Mouse (Mus musculus) bone marrow macrophage, adult 2 months (primary cell): ENCODE results near the gene Clec1a. TPM values are rescaled to one million over a fixed set of nuclear protein-coding genes. Genes with fewer than 3 reads are reported as not detected.
A peak's percentile ranks its signal among the peaks of the same experiment; 100 is the strongest.

Source experiments
- H3K27ac ChIP-seq: 2 replicates; pipeline ENCODE4 v1.5.1; 2012; ENCODE audit warnings: low read depth, low read length; ENCODE audit not compliant: insufficient read depth
- H3K4me1 ChIP-seq: 2 replicates; pipeline ENCODE4 v1.6.1; 2012; ENCODE audit warnings: low read length; ENCODE audit not compliant: control insufficient read depth, insufficient read depth
- H3K4me3 ChIP-seq: 2 replicates; pipeline ENCODE4 v1.5.1; 2012; ENCODE audit warnings: mild to moderate bottlenecking, low read length, moderate library complexity; ENCODE audit not compliant: insufficient read depth
- CTCF ChIP-seq: IDR thresholded peaks from 2 replicates; pipeline ENCODE4 v1.5.1; 2012; ENCODE audit warnings: low read depth, mild to moderate bottlenecking, low read length, moderate library complexity
- POLR2A ChIP-seq: IDR thresholded peaks from 2 replicates; pipeline ENCODE4 v1.6.1; 2012; ENCODE audit warnings: mild to moderate bottlenecking, low read depth, low read length, borderline replicate concordance
- polyA plus RNA-seq: library from polyadenylated mRNA; stranded (reverse); fragments of >200 nt; gene quantifications from 2 replicates; pipeline ENCODE4 v1.2.4, GENCODE M21; 2012; ENCODE audit not compliant: missing spikeins, insufficient read depth, insufficient read length

Gene Clec1a
- polyA plus RNA-seq, 1 experiment = 0.46 TPM

- no peak overlapping the region for H3K27ac ChIP-seq
- peaks cover 22% of the 10 kb centered on the region for H3K4me1 ChIP-seq
- TF ChIP-seq POLR2A = no peak
- no peak for TF ChIP-seq CTCF
- H3K4me3 ChIP-seq = no peak overlapping the region
These were observed 13.8 kb downstream of the Clec1a start for GRCm38 (mm10) chr6:129438033-129438432.

- Histone ChIP-seq H3K27ac (peak overlapping the region; percentile 12; the same call in 1 of the 2 replicates), H3K4me3 (no peak overlapping the region), H3K4me1 (peaks cover 16% of the 10 kb centered on the region)
- TF ChIP-seq POLR2A = no peak
These were observed 15.8 kb downstream of the Clec1a start for GRCm38 (mm10) chr6:129436025-129436424.

DNA sequence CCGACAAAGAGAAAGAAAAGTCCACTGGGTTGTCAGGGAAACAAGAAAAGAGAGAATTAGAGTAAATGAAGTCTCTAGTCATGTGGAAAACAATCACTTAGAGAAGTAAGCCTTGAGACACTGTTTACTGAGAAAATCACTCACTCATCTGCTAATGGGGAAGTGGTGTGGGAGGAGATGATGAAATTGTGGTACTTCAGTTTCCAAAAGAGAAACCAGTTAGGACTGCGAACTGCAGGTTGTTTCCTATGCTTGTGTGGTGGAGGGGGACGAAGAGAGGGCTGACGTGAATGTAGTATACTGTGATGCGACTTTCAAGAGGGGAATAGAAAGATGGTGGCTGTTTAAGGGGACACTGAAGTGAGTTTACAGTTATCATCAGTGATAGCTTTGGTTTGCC, 17.6 kb downstream of the Clec1a start:
- H3K4me3 ChIP-seq = peak overlapping the region; percentile 17
- no peak overlapping the region for H3K27ac ChIP-seq
- H3K4me1 ChIP-seq = peaks cover 16% of the 10 kb centered on the region
- TF ChIP-seq CTCF (no peak), POLR2A (no peak)

DNA sequence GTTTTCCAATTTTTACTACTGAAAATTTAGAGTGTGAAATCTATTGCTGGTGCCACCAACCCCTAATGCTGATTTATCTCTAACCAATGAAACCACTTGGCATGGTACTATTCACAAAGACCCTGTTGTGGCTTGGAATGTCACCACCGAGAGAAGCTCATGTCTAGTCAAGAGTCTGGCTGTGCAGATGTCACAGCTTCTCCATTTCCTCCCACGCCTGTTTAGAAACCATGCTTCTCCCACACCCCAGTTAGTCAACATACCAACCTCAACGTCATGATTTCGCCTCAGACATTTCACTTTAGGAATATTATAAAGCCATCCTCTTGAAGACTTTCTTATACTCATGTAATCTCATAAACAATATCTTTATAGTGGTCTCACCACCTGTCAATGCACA, 24.5 kb downstream of the Clec1a start:
- Histone ChIP-seq H3K4me3 (no peak overlapping the region), H3K4me1 (peaks cover 16% of the 10 kb centered on the region), H3K27ac (no peak overlapping the region)
- TF ChIP-seq POLR2A (no peak), CTCF (no peak)

DNA sequence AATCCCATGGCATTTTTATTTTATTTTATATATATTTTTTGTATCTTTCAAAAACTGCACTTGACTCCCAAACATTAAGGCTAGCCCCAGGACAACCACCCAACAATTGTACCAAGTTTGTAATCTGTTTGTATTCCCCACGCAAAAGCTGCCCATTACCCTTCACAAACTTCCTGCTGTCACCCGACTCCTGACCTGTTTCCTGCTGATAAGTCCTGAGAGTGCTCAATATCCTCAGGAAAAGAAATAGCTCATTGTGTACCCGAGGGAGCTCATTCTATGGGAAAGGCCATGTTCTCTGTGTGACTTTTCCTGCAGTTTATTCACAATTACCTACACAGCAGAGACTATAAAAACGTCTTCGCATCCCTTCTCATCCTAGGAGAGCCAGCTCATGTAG, 26.0 kb downstream of the Clec1a start:
- no peak overlapping the region for H3K4me3 ChIP-seq
- TF ChIP-seq POLR2A = no peak
- no peak for TF ChIP-seq CTCF
- H3K27ac ChIP-seq = no peak overlapping the region
- H3K4me1 ChIP-seq = peaks cover 19% of the 10 kb centered on the region

DNA sequence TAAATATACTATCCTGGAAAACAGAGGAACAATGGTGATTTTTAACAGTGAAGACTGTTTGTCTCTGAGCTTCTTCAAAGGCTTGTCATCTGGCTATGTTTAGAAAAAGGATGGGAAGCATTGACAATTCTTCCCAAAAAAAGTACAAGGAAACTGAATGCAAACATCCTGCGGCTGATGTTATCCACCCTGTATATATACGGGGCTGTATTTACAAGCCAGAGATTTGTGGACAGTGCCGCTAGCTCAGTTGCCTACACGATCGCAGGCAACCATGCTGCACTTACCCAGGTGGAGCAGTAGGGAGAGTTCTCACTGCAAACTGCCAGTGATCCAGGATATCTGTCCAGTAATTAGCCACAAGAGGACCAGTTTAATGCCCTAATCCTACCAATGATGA, 26.6 kb downstream of the Clec1a start:
- TF ChIP-seq CTCF (no peak), POLR2A (no peak)
- H3K27ac ChIP-seq = no peak overlapping the region
- no peak overlapping the region for H3K4me3 ChIP-seq
- H3K4me1 ChIP-seq = peaks cover 19% of the 10 kb centered on the region

GRCm38 (mm10) chr6:129423734-129424072, 28.1 kb downstream of the Clec1a start:
- H3K27ac ChIP-seq = no peak overlapping the region
- H3K4me1 ChIP-seq = peaks cover 29% of the 10 kb centered on the region
- TF ChIP-seq CTCF (peak; percentile 55; the same call in 1 of the 2 replicates), POLR2A (no peak)
- H3K4me3 ChIP-seq = no peak overlapping the region

- H3K4me3 ChIP-seq = no peak overlapping the region
- no peak overlapping the region for H3K27ac ChIP-seq
These were observed 28.6 kb downstream of the Clec1a start for GRCm38 (mm10) chr6:129423040-129423733.

DNA sequence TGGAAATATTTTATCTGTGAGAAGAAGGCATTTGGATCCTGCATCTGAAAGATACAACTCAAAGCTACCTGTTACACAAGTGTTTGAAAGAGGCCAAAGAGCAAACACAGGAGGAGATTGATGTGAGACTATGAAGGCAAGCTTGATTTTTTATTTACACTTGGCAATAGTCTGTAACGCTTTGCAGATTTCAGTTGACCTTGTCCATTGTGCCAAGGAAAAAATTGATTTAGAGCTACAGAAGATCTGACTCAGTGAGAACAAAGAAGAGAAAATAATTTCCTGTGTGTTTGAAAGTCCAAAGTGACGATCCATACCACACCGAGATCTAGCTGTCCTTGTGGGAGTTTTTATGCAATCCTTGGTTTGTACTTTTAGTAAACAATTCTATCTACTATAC, 29.5 kb downstream of the Clec1a start:
- H3K4me3 ChIP-seq = no peak overlapping the region
- peaks cover 31% of the 10 kb centered on the region for H3K4me1 ChIP-seq
- H3K27ac ChIP-seq = no peak overlapping the region
- TF ChIP-seq CTCF = no peak
- no peak for TF ChIP-seq POLR2A

More at GRCm38 (mm10) chr6:129423040-129423733, 28.6 kb downstream of the Clec1a start:
- peaks cover 29% of the 10 kb centered on the region for H3K4me1 ChIP-seq
- TF ChIP-seq POLR2A = no peak
- no peak for TF ChIP-seq CTCF

DNA sequence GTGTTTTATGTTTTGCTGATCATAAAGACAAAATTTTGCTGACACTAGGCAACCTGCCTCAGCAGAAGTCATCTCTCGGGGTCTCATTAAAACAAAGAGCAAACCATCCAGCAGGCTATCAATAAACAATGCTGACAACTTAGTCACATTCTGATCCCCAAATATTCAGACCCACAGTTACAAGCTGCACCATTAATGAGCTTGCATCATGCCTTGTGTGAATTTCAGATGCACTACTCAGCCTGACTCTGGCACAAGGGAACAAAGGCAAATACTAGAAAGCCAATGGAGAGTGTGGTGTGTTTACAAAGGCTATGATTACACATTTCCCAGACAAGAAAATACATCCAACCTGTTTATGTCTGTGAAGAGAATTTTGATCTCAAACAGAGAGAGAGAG, 37.6 kb downstream of the Clec1a start:
- H3K4me1 ChIP-seq = peaks cover 6% of the 10 kb centered on the region
- H3K27ac ChIP-seq = no peak overlapping the region
- H3K4me3 ChIP-seq = no peak overlapping the region
- TF ChIP-seq CTCF = no peak
- no peak for TF ChIP-seq POLR2A
